Mouse (Mus musculus): ENCODE measurements around the gene Psapl1. TPM values are rescaled to one million over a fixed set of nuclear protein-coding genes. Genes with fewer than 3 reads are reported as not detected.

Gene Psapl1
- polyA plus RNA-seq, 1 experiment from 2014 or later = 7.5 TPM

DNA sequence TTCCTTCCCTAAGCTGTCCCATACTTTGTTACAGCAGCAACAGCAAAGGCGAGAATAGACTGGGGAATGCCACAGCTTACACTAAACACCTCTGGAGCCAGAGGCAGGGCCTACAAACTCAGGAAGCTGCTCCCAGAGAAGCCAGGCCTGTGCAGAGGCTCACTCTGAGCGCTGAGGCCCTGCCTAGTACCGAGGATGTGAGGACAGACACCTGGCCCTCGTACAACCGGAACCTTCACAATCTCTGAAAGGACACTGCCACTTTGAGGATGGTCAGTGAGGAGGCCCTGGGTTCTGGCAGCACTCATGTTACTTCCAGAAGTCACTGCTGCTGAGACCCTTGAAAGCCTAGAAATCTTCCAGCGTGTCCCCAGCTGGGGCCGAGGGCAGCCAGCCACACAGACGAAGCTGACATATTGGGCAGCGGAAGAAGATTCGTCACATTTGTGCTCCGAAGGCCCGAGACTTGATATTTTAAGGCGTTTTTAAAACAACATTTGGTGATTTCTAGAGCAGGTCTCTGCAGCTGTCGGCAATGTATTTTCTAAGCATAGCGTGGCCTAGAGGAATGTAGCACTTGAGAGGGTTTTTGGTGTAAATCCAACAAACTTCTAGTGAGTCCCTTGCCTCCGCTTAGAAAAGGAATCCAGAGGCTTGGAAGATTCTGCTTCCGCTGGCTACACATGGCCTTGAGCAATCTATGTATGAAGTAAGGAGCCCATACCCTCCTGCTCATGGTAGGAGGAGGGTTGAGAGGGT, 49.1 kb downstream of the Psapl1 start:
- 59% methylated on average over 17 of the region's 17 CpGs for WGBS
- no peak overlapping the region for H3K9ac ChIP-seq (ENCODE audit: low read depth, low read length)
- no peak overlapping the region for H3K4me3 ChIP-seq (ENCODE audit: low read depth, low read length)
- H3K36me3 ChIP-seq (ENCODE audit: control insufficient read depth, insufficient read depth, low read length) = no peaks in the 10 kb centered on the region
- H3K27me3 ChIP-seq (replicated peaks; ENCODE audit: control insufficient read depth, insufficient read depth, low read length) = no peaks in the 10 kb centered on the region
- ATAC-seq (ENCODE audit: low read depth) = peak; percentile 30; the same call in 1 of the 2 replicates
- no peaks in the 10 kb centered on the region for H3K9me3 ChIP-seq (ENCODE audit: control insufficient read depth, low read length)
- H3K4me1 ChIP-seq (ENCODE audit: control insufficient read depth, insufficient read depth, low read length) = peaks cover 36% of the 10 kb centered on the region; the same call in 1 of the 2 replicates
- DNase-seq (ENCODE audit: low spot score) = peak; percentile 85
- no peak overlapping the region for H3K4me2 ChIP-seq (ENCODE audit: low read depth, low read length)
- H3K27ac ChIP-seq (replicated peaks; ENCODE audit: low read depth, low read length) = peak overlapping the region; percentile 72

- H3K4me1 ChIP-seq (ENCODE audit: control insufficient read depth, insufficient read depth, low read length) = peaks cover 38% of the 10 kb centered on the region; the same call in 1 of the 2 replicates
- H3K27me3 ChIP-seq (replicated peaks; ENCODE audit: control insufficient read depth, insufficient read depth, low read length) = no peaks in the 10 kb centered on the region
Observed at GRCm38 (mm10) chr5:36254642-36255516, 51.1 kb downstream of the Psapl1 start.

More at GRCm38 (mm10) chr5:36254642-36255516, 51.1 kb downstream of the Psapl1 start:
- no peak overlapping the region for H3K4me2 ChIP-seq (ENCODE audit: low read depth, low read length)
- DNase-seq (ENCODE audit: low spot score) (peak; percentile 82), ATAC-seq (ENCODE audit: low read depth) (peak; percentile 79)
- WGBS = 22% methylated on average over 18 of the region's 18 CpGs
- H3K9me3 ChIP-seq (ENCODE audit: control insufficient read depth, low read length) = no peaks in the 10 kb centered on the region
- H3K36me3 ChIP-seq (ENCODE audit: control insufficient read depth, insufficient read depth, low read length) = no peaks in the 10 kb centered on the region
- H3K27ac ChIP-seq (replicated peaks; ENCODE audit: low read depth, low read length) = peak overlapping the region; percentile 72; the same call in 1 of the 2 replicates
- H3K4me3 ChIP-seq (ENCODE audit: low read depth, low read length) = no peak overlapping the region
- H3K9ac ChIP-seq (ENCODE audit: low read depth, low read length) = no peak overlapping the region

Other genes with a start within 250 kb of the Psapl1 start
- gene Sorcs2, start 194.1 kb downstream of the Psapl1 start, polyA plus RNA-seq (2014; fragmentation: Nextera tagmentation; extraction: Ambion mirVana) = 21.6 and 22.5 TPM in 2 replicates

Measured in embryonic facial prominence, embryonic 14.5 days (tissue).